Mouse (Mus musculus): ENCODE results near the gene Rpusd1.

The Rpusd1 gene

DNA sequence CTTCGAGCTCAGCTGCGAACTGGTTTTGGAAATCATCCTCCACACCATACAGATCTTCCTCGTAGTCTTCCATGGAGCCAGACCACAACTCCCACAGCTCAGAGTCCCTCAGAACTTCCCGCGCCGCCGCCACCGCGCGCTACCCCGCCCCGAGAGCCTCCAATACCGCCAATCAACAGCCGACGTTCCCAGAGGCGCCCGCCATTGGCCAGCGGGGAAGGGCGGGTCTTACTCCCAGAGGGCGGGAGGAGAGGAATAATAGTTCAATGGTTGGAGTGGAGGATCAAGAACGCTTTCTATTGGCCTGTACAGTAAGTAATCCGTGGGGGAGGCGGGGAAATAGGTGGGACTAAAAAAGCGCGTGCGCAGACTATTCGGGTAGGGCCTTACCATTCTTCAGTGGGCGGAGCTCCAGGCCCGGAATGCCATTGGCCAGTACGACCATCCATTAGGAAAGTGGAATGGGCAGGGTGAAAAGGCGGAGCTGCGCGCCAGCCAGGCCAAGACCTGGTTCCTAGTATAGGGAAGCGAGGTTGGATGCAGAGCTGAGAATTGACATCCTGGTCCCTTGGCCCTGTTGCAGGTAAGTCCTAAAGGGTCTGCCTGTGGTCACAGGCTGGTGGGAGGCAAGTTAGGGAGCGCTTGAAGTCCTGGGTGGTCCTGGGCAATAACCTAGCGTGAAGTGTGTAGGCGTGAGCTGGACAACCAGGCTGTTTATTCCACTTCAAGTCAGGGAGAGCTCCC lies at the start of gene Rpusd1, which contains the start of gene Chtf18:
Gene Rpusd1, plus strand, starts transcription at position 406 of the 744 bp plus-strand sequence.
Gene Chtf18, minus strand, starts transcription at position 155 of the 744 bp plus-strand sequence.
- peak; percentile 100 for DNase-seq

GRCm38 (mm10) chr17:25677969-25678368 lies 49.5 kb upstream of the Rpusd1 start:
- DNase-seq, result no peak

DNA sequence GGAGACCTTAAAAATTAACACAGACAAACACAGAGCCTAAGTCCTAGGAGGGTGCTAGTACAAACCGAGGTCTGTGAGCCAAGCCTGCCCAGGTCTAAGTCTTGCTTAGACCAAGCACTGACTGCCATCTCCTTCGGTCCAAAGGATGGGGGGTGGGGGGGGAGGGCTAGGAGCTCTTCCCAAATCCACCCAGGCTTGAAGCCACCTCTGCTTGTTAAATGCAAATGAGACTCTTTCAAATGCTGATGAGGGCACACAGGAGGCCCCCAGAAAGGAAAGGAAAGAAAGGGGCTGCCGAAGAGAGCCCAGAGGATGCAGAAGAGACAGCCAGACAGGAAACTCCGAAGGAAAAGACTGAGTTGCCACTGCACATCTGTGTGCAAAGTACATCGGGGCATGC lies 47.7 kb upstream of the Rpusd1 start:
- no peak for DNase-seq

DNA sequence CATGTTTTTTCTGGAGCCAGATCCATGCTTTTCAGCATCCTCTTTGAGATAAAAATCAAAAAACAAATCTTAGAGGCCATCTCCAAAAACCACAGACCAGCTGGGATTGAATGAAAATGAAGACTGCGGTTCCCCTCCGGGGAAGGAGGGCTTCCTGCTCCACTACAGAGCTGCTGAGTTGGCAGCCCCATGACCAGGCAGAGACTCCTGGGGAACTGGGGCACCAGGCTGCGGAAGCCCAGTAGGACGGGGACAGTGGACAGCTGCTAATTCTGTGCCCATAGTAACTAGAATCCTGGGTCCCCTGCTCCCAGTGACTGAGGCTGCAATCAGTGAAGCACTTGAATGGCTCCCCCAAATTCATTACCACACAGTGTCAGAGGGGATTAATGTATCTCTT lies 45.8 kb upstream of the Rpusd1 start:
- DNase-seq, result no peak

DNA sequence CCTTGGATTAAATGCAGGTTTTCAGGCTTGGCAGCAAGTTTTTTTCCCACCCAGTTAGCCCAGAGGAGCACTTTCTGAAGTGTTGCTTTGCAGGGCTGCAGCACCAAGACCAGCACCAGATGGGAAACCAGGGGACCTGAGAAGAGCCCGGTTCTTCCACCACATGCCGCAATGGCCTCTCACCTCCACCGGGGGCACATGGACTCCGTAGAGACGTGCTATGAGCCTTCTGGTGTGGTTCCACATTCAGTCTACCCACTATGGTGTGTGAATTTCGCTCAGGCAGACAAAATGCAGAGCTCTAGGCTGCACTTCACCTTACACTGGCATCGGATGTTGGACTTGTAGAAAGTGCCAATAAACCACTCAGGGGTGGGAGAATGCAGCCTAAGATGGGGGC lies 41.1 kb upstream of the Rpusd1 start:
- DNase-seq, result peak; percentile 56

DNA sequence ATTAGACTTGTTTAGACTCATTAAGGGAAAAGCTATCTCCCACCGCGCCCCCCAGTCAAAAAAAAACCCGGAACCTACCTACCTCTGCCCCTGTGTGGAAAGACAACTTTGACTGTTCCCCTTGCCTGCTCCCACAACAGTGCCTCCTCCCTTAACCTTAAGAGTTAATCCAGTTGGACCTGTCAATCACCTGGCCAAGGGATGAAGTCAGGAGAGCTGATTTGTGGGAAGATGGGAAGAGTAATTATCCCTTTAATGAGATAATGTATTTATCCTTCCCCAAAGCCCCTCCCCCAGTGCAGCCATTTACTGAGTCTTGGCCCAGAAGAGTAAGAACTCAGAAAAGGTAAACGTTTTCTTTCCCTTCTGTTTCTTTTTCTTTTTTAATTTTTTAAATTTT lies 38.5 kb upstream of the Rpusd1 start:
- DNase-seq, result peak; percentile 77

GRCm38 (mm10) chr17:25696263-25696662 lies 31.2 kb upstream of the Rpusd1 start:
- no peak for DNase-seq

- peak; percentile 91 for DNase-seq
These were observed 29.0 kb upstream of the Rpusd1 start for GRCm38 (mm10) chr17:25698446-25698845.

DNA sequence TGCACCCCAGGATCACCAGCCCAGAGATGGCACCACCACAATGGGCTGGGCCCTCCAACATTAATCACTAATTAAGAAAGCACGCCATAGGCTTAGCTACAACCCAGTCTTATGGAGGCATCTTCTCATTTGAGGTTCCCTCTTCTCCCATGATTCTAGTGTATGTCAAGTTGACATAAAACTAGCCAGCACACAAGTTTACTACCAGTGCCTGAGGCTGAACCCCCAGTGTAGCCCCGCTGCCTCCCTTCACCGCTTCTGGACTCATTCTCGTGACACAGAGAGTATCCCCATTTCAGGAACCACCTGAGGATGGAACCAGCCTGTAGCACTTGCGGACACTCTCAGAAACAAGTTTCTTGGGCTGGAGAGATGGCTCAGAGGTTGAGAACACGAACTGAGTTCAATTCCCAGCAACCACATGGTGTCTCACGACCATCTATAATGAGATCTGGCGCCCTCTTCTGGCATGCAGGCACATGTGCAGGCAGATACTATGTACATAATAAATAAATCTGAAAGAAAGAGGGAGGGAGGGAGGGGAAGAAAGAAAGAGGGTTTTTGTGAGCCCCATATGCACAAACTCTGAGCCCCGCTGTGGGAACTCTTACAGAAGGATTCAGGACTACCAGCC lies 26.5 kb upstream of the Rpusd1 start:
- peak; percentile 42 for DNase-seq

GRCm38 (mm10) chr17:25709994-25710393 lies 17.5 kb upstream of the Rpusd1 start:
- DNase-seq, result no peak

- DNase-seq, result no peak
These were observed 16.3 kb upstream of the Rpusd1 start for GRCm38 (mm10) chr17:25711136-25711535.

GRCm38 (mm10) chr17:25715627-25716026 lies 11.8 kb upstream of the Rpusd1 start:
- peak; percentile 35 for DNase-seq

GRCm38 (mm10) chr17:25716130-25716529 lies 11.3 kb upstream of the Rpusd1 start:
- peak; percentile 36 for DNase-seq

DNA sequence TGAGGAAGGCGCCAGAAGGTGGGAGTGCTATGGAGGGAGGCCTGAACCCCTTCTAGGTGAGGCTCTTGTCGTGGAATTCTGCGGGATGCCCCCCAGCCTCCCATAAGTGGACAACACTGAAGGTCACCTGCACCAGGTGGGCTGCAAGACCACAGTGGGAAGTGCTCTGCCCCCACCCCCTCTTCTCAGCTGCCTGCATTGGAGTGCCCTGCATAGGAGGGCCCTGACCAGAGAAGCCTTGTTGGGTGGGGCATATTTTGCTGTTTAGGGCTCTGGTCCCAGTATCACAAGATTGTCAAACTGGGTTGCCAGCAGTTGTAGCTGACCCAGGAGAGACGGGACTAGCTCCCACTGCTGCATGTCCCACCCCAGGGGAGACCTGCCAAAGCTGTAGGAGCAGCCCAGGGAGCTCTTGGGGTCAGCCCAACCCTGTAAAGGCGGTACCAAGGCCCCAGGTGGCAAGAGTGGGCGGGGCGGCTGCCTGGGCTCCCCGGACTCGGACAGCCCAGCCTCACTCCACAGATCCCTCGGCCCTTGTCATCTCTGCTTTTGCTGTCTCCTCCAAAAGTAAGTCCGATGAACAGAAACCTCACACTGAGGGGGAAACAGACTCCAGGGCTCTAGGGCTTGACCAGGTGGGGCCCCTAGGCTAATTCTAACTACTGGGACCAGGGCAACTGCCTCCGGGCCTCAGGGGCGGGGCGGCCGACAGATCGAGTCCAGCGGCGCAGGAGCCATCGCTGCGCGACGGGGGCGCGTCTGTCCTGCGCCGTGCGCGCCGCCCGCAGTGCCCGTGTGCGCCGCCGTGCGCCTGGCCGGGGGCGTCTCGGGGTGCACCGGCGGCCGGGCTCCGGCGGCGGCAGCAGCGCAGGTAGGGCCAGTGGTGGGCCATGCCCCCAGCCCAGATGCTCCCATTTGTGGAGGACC lies 10.5 kb upstream of the Rpusd1 start, which contains the start of gene Gng13:
Gene Gng13, plus strand, starts transcription at position 461 of the 927 bp plus-strand sequence.
- peak; percentile 46 for DNase-seq

GRCm38 (mm10) chr17:25717691-25718090 lies 9.8 kb upstream of the Rpusd1 start:
- no peak for DNase-seq

DNA sequence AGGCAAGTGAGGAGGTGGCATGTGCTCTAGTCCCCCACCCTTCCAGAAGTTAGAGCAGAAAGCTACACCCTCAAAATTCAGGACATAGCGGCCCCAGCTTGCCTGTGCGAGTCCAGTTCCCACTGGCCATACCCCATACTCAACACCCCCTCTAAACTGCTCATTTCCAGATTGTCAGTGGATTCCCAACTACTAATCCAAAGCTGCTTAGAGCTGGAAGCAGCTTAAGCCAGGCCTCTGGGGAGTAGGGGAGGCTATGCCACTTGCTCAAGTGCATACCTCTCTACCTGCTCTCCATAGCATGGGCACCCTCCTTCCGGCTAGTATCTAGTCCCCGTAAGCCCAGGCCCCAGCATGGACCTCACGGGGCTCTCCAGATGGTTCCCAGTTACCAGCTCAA lies 6.0 kb upstream of the Rpusd1 start:
- DNase-seq, result peak; percentile 75

DNA sequence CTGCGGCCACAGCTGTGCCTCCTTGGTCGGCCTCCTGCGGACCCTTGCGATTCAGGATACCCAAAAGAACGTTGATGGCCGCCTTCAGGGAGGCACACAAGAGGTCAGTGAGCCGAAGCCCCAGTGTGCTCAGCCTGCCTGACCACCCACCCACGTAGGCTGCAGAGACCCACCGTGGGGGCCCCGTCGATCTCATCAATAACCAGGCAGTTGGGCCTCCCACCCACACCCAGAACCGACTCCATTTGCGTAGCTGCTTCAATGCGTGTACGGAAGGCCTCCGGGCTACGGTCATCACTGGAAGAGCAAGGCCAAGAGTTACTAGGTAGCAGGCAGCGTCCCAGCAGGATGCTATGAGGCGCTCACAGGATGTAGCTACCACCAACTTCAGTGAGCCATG lies 4.0 kb upstream of the Rpusd1 start:
- no peak for DNase-seq

DNA sequence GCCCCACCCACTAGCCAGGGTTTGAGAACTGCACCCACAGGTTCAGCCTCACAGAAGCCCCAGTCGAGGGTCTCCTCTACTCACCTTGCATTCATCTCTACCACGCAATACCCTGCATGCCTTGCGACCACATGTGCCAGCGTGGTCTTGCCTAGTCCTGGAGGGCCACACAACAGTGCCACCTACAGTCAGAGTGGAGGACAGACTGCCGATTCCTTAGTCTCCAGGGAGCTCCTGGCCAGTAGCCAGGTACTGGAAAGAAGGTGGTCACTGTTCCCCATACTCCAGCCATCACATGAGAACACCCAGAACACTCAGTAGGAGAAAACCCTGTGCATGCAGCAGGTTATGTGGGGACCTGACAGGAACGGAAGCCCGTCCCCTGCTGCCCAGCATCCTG lies 3.6 kb upstream of the Rpusd1 start:
- peak; percentile 59 for DNase-seq

GRCm38 (mm10) chr17:25725264-25725663 lies 2.2 kb upstream of the Rpusd1 start:
- no peak for DNase-seq

- DNase-seq, result no peak
These were observed 470 bp downstream of the Rpusd1 start for GRCm38 (mm10) chr17:25728009-25728270.

GRCm38 (mm10) chr17:25732082-25732481 lies 4.6 kb downstream of the Rpusd1 start:
- DNase-seq, result peak; percentile 93

- DNase-seq, result no peak
These were observed 7.8 kb downstream of the Rpusd1 start for GRCm38 (mm10) chr17:25735246-25735645.

- no peak for DNase-seq
These were observed 8.3 kb downstream of the Rpusd1 start, which contains the start of gene Mslnl for GRCm38 (mm10) chr17:25735745-25736144. Gene Mslnl (plus strand): TSS chr17:25736042.
